Mouse (Mus musculus) intestine, embryonic 14.5 days (tissue): ENCODE measurements around the gene Olfr90. TPM values are rescaled to one million over a fixed set of nuclear protein-coding genes. Genes with fewer than 3 reads are reported as not detected.

Experiments
- ATAC-seq: fragments of 200-750 bp; cut with Nextera tagmentation; replicated peaks from 2 replicates; pipeline ENCODE4 v1.8.0; 2017; ENCODE audit warnings: low read depth, moderate number of reproducible peaks, moderate TSS enrichment, moderate library complexity; ENCODE audit not compliant: low FRiP score, low TSS enrichment
- DNase-seq: peaks from one replicate; pipeline ENCODE4 v3.0.0-alpha.2; 2018; ENCODE audit warnings: low spot score
- H3K27ac ChIP-seq: fragments of 300-500 bp; sonication (generic); 2 replicates; pipeline ENCODE4 v1.5.1; 2014; ENCODE audit warnings: low read depth, mild to moderate bottlenecking, control low read depth
- H3K27me3 ChIP-seq: fragments of 300-500 bp; sonication (generic); replicated peaks from 2 replicates; pipeline ENCODE4 v1.6.1; 2014; ENCODE audit warnings: low read length, control low read depth; ENCODE audit not compliant: control insufficient read depth, insufficient read depth
- H3K36me3 ChIP-seq: fragments of 300-500 bp; sonication (generic); 2 replicates; pipeline ENCODE4 v1.6.1; 2014; ENCODE audit warnings: low read length, control low read depth; ENCODE audit not compliant: control insufficient read depth, insufficient read depth
- H3K4me1 ChIP-seq: fragments of 300-500 bp; sonication (generic); replicated peaks from 2 replicates; pipeline ENCODE4 v1.6.1; 2014; ENCODE audit warnings: low read length, control low read depth, mixed read lengths; ENCODE audit not compliant: control insufficient read depth, insufficient read depth
- H3K4me2 ChIP-seq: fragments of 300-500 bp; sonication (generic); 2 replicates; pipeline ENCODE4 v1.6.1; 2014; ENCODE audit warnings: low read length
- H3K4me3 ChIP-seq: fragments of 300-500 bp; sonication (generic); 2 replicates; pipeline ENCODE4 v1.5.1; 2014; ENCODE audit warnings: low read depth, low read length, control low read depth, mixed read lengths
- H3K9ac ChIP-seq: fragments of 300-500 bp; sonication (generic); 2 replicates; pipeline ENCODE4 v1.6.1; 2014; ENCODE audit warnings: mild to moderate bottlenecking, low read length
- H3K9me3 ChIP-seq: fragments of 300-500 bp; sonication (generic); 2 replicates; pipeline ENCODE4 v1.6.1; 2016; ENCODE audit warnings: low read length, control low read depth; ENCODE audit not compliant: control insufficient read depth
- WGBS: fragments of 180-500 bp; shearing (Covaris S2); extraction: QIAGEN DNeasy Blood & Tissue Kit; methylation state at CpG from one replicate; pipeline ENCODE4 v1.1.7; 2014; 5-methylcytosine and 5-hydroxymethylcytosine counted together
- polyA plus RNA-seq: library from polyadenylated mRNA; unstranded; fragments of >200 nt; fragmentation: Nextera tagmentation; extraction: Ambion mirVana; gene quantifications from 2 replicates; pipeline ENCODE4 v1.2.1, GENCODE M21; 2014

Gene Olfr90
- polyA plus RNA-seq, 1 experiment from 2014 or later, result not detected

DNA sequence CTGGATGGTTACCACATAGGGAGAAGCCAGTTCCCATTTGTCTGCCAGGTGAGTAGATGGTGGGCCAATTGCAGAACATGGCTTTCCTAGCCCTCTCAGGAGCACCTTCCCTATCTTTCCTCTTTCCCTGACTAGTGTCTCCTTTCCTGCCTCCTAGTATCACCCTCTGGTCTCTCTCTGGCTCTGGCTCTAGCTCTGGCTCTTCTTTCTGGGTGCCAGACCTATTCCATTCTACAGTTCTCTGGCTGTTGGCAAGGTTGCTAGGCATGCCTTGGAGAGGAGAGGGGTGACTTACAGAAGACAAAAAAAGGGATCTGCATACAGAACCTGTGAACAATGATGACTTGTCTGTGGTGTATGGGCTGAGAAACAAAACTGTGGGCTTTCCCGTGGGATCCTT, 20.4 kb downstream of the Olfr90 start:
- no peaks in the 10 kb centered on the region for H3K27me3 ChIP-seq
- 93% methylated on average over 1 of the region's 1 CpGs for WGBS
- no peak overlapping the region for H3K4me3 ChIP-seq
- no peaks in the 10 kb centered on the region for H3K4me1 ChIP-seq
- H3K27ac ChIP-seq, result no peak overlapping the region
- no peak overlapping the region for H3K9ac ChIP-seq
- H3K9me3 ChIP-seq, result no peaks in the 10 kb centered on the region
- no peak for ATAC-seq
- no peak overlapping the region for H3K4me2 ChIP-seq
- peaks cover 96% of the 10 kb centered on the region for H3K36me3 ChIP-seq
- no peak for DNase-seq

- Histone ChIP-seq H3K9me3 (no peaks in the 10 kb centered on the region), H3K9ac (no peak overlapping the region), H3K27ac (no peak overlapping the region), H3K36me3 (peaks cover 98% of the 10 kb centered on the region), H3K4me3 (no peak overlapping the region), H3K4me2 (no peak overlapping the region), H3K27me3 (no peaks in the 10 kb centered on the region), H3K4me1 (no peaks in the 10 kb centered on the region)
- ATAC-seq, result no peak
- WGBS, result 97% methylated on average over 2 of the region's 2 CpGs
- no peak for DNase-seq
Measured at GRCm38 (mm10) chr17:37065993-37066392, 22.3 kb downstream of the Olfr90 start.

GRCm38 (mm10) chr17:37063686-37064495, 24.4 kb downstream of the Olfr90 start:
- H3K27ac ChIP-seq, result no peak overlapping the region
- 90% methylated on average over 11 of the region's 11 CpGs for WGBS
- DNase-seq, result no peak
- peaks cover 94% of the 10 kb centered on the region for H3K36me3 ChIP-seq
- no peak overlapping the region for H3K9ac ChIP-seq
- no peaks in the 10 kb centered on the region for H3K27me3 ChIP-seq
- no peaks in the 10 kb centered on the region for H3K4me1 ChIP-seq
- ATAC-seq, result no peak
- H3K9me3 ChIP-seq, result no peaks in the 10 kb centered on the region
- H3K4me2 ChIP-seq, result no peak overlapping the region
- no peak overlapping the region for H3K4me3 ChIP-seq

DNA sequence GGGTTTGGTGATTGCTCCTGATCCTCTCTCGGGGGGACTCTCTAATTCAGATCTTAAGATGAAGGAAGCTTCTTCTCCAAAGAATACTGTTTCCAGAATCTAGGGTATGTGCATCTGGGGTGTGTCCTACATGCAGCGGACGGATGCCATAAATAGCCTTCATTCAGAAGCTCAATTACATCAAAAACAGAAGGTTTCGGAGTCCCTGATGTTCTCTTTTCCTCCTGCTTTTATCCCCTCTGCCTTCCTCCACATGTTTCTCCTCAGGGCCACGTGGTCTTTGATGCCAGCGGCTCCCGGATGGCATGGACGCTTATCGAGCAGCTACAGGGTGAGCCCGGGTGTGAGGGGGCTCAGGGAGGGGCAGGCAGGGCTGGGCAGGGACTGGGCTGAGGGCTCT, 25.2 kb downstream of the Olfr90 start:
- ATAC-seq, result no peak

DNA sequence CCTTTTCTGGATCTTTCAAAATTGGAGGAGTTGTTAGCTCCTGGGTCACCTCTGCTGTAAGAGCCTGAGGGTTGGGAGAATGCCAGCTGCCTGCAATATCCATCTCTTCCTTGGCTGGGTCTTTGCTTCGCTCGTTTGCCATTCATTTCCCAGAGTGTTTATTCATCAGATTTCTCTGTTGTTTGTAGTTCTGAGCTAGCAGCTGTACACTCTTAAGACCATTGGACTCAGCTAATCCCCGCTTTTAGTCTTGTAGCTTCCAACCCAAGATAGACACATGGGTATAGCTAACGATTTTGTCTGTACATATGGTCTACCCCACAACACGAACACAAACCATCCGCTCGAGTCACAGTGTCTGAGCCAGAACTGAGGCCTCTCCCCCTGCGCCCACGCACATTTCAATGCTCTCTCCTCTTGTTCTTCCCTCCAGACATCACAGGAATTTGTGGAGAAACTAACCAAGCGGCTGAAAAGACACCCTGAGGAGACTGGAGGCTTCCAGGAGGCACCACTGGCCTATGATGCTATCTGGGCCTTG, 26.1 kb downstream of the Olfr90 start:
- peaks cover 94% of the 10 kb centered on the region for H3K36me3 ChIP-seq
- H3K27me3 ChIP-seq, result no peaks in the 10 kb centered on the region
- no peak overlapping the region for H3K4me2 ChIP-seq
- no peak overlapping the region for H3K9ac ChIP-seq
- no peak overlapping the region for H3K27ac ChIP-seq
- no peak overlapping the region for H3K4me3 ChIP-seq
- no peaks in the 10 kb centered on the region for H3K4me1 ChIP-seq
- ATAC-seq, result no peak
- DNase-seq, result no peak
- no peaks in the 10 kb centered on the region for H3K9me3 ChIP-seq
- 84% methylated on average over 10 of the region's 10 CpGs for WGBS

More for the DNA sequence above, 25.2 kb downstream of the Olfr90 start:
- Histone ChIP-seq H3K9ac (no peak overlapping the region), H3K27ac (no peak overlapping the region), H3K36me3 (peaks cover 94% of the 10 kb centered on the region), H3K4me2 (no peak overlapping the region), H3K4me1 (no peaks in the 10 kb centered on the region), H3K4me3 (no peak overlapping the region), H3K27me3 (no peaks in the 10 kb centered on the region), H3K9me3 (no peaks in the 10 kb centered on the region)
- no peak for DNase-seq
- 85% methylated on average over 10 of the region's 10 CpGs for WGBS

DNA sequence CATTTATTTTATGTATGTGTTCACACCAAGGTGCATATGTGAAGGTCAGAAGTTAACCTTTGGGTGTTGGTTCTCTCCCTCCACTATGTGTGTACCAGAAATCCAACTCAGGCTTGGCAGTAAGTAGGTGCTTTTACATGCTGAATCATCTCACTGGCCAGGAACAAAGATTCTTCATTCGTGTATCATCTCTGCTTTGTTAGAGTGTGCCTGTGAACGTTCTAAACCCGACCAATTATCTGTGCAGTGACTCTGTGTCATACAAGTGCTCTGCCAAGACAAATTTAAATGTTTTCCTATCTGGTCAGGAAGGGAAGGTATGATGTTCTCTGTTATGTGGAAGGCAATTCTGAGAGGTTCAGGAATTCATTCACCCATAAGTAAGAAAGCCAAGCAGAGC, 26.9 kb downstream of the Olfr90 start:
- H3K27me3 ChIP-seq, result no peaks in the 10 kb centered on the region
- WGBS, result 88% methylated on average over 3 of the region's 3 CpGs
- peaks cover 94% of the 10 kb centered on the region for H3K36me3 ChIP-seq
- no peaks in the 10 kb centered on the region for H3K9me3 ChIP-seq
- H3K4me3 ChIP-seq, result no peak overlapping the region
- no peak overlapping the region for H3K4me2 ChIP-seq
- DNase-seq, result no peak
- H3K9ac ChIP-seq, result no peak overlapping the region
- no peak for ATAC-seq
- H3K4me1 ChIP-seq, result no peaks in the 10 kb centered on the region
- H3K27ac ChIP-seq, result no peak overlapping the region

- WGBS, result 88% methylated on average over 6 of the region's 6 CpGs
- H3K36me3 ChIP-seq, result peaks cover 78% of the 10 kb centered on the region
- H3K4me2 ChIP-seq, result no peak overlapping the region
Measured at GRCm38 (mm10) chr17:37056957-37057356, 31.3 kb downstream of the Olfr90 start.

GRCm38 (mm10) chr17:37051745-37052144, 36.6 kb downstream of the Olfr90 start:
- H3K4me2 ChIP-seq, result no peak overlapping the region
- WGBS, result 58% methylated on average over 4 of the region's 4 CpGs

More at GRCm38 (mm10) chr17:37056957-37057356, 31.3 kb downstream of the Olfr90 start:
- DNase-seq, result no peak
- H3K27ac ChIP-seq, result no peak overlapping the region
- no peak for ATAC-seq
- no peak overlapping the region for H3K4me3 ChIP-seq
- no peaks in the 10 kb centered on the region for H3K27me3 ChIP-seq
- no peak overlapping the region for H3K9ac ChIP-seq
- H3K9me3 ChIP-seq, result no peaks in the 10 kb centered on the region
- H3K4me1 ChIP-seq, result no peaks in the 10 kb centered on the region

GRCm38 (mm10) chr17:37050876-37051275, 37.4 kb downstream of the Olfr90 start:
- peak overlapping the region; percentile 56 for H3K4me3 ChIP-seq
- DNase-seq (peak; percentile 63), ATAC-seq (peak; percentile 10; the same call in 1 of the 2 replicates)
- WGBS, result 9% methylated on average over 27 of the region's 27 CpGs
- H3K27me3 ChIP-seq, result no peaks in the 10 kb centered on the region
- peaks cover 23% of the 10 kb centered on the region for H3K36me3 ChIP-seq
- H3K27ac ChIP-seq, result no peak overlapping the region
- peak overlapping the region; percentile 36 for H3K9ac ChIP-seq
- H3K9me3 ChIP-seq, result no peaks in the 10 kb centered on the region
- peak overlapping the region; percentile 69 for H3K4me2 ChIP-seq
- peaks cover 15% of the 10 kb centered on the region for H3K4me1 ChIP-seq

More at GRCm38 (mm10) chr17:37051745-37052144, 36.6 kb downstream of the Olfr90 start:
- no peak for ATAC-seq
- DNase-seq, result no peak
- Histone ChIP-seq H3K4me1 (peaks cover 15% of the 10 kb centered on the region), H3K27me3 (no peaks in the 10 kb centered on the region), H3K27ac (no peak overlapping the region), H3K9ac (no peak overlapping the region), H3K4me3 (no peak overlapping the region), H3K9me3 (no peaks in the 10 kb centered on the region), H3K36me3 (peaks cover 31% of the 10 kb centered on the region)
